Mouse (Mus musculus) limb, embryonic 14.5 days (tissue): ENCODE results near the gene Fem1b. TPM values are rescaled to one million over a fixed set of nuclear protein-coding genes. Genes with fewer than 3 reads are reported as not detected.
"Not testable (repeated sequence)": the region's sequence is repeated elsewhere in the genome, so short reads cannot be mapped to it uniquely, and the experiment has no call there.

ENCODE experiments used
- ATAC-seq: fragments of 200-750 bp; cut with Nextera tagmentation; 2 replicates; pipeline ENCODE4 v1.8.0; 2017; ENCODE audit warnings: low read depth, moderate number of reproducible peaks, moderate TSS enrichment; ENCODE audit not compliant: low FRiP score
- DNase-seq: peaks from one replicate; pipeline ENCODE4 v3.0.0-alpha.2; 2015; ENCODE audit warnings: low spot score
- H3K27ac ChIP-seq: fragments of 300-500 bp; sonication (generic); replicated peaks from 2 replicates; pipeline ENCODE4 v1.5.1; 2014; ENCODE audit warnings: low read depth, mild to moderate bottlenecking, low read length, moderate library complexity, mixed read lengths
- H3K27me3 ChIP-seq: fragments of 300-500 bp; sonication (generic); 2 replicates; pipeline ENCODE4 v1.6.1; 2014; ENCODE audit warnings: low read length, mixed read lengths; ENCODE audit not compliant: control insufficient read depth, insufficient read depth
- H3K36me3 ChIP-seq: fragments of 300-500 bp; sonication (generic); 2 replicates; pipeline ENCODE4 v1.6.1; 2014; ENCODE audit warnings: mild to moderate bottlenecking, low read length, moderate library complexity, mixed read lengths; ENCODE audit not compliant: control insufficient read depth, insufficient read depth
- H3K4me1 ChIP-seq: fragments of 300-500 bp; sonication (generic); 2 replicates; pipeline ENCODE4 v1.6.1; 2014; ENCODE audit warnings: antibody characterized with exemption, low read length, mixed read lengths; ENCODE audit not compliant: control insufficient read depth, insufficient read depth
- H3K4me2 ChIP-seq: fragments of 300-500 bp; sonication (generic); replicated peaks from 2 replicates; pipeline ENCODE4 v1.6.1; 2014; ENCODE audit warnings: low read depth, mild to moderate bottlenecking, low read length, moderate library complexity; ENCODE audit not compliant: severe bottlenecking
- H3K4me3 ChIP-seq: fragments of 300-500 bp; sonication (generic); replicated peaks from 2 replicates; pipeline ENCODE4 v1.5.1; 2014; ENCODE audit warnings: low read length
- H3K9ac ChIP-seq: fragments of 300-500 bp; sonication (generic); 2 replicates; pipeline ENCODE4 v1.6.1; 2014; ENCODE audit warnings: mild to moderate bottlenecking, low read depth, low read length, moderate library complexity; ENCODE audit not compliant: severe bottlenecking
- H3K9me3 ChIP-seq: fragments of 300-500 bp; sonication (generic); 2 replicates; pipeline ENCODE4 v1.6.1; 2016; ENCODE audit warnings: low read length; ENCODE audit not compliant: control insufficient read depth
- POLR2A ChIP-seq: fragments of 200-500 bp; IDR thresholded peaks from 2 replicates; pipeline ENCODE4 v1.8.0; 2012; ENCODE audit warnings: inconsistent platforms, mild to moderate bottlenecking, moderate library complexity, borderline replicate concordance; ENCODE audit not compliant: insufficient read depth, insufficient read length; ENCODE audit errors: extremely low read depth
- whole genome bisulfite sequencing: fragments of 180-500 bp; shearing (Covaris S2); extraction: QIAGEN DNeasy Blood & Tissue Kit; methylation state at CpG from one replicate; pipeline ENCODE4 v1.1.7; 2014; 5-methylcytosine and 5-hydroxymethylcytosine counted together
- polyA plus RNA-seq, 2 experiments: library from polyadenylated mRNA; depleted of rRNA in 1 of 2; stranded (reverse) in 1 of 2; unstranded in 1 of 2; fragments of >200 nt; fragmentation: Nextera tagmentation in 1 of 2; extraction: Ambion mirVana in 1 of 2; gene quantifications; 2 replicates each; pipeline versions ENCODE4 v1.2.1 to v1.2.3; 2012 to 2014

The Fem1b gene
- polyA plus RNA-seq, 2 experiments, result 20.7 to 31.4 TPM

GRCm38 (mm10) chr9:62827939-62828652, 16.4 kb upstream of the Fem1b start:
- H3K4me2 ChIP-seq, result peak overlapping the region; percentile 41
- peaks cover 15% of the 10 kb centered on the region for H3K4me1 ChIP-seq
- WGBS, result 8% methylated on average over 24 of the region's 24 CpGs
- no peak overlapping the region for H3K9ac ChIP-seq
- TF ChIP-seq POLR2A, result no peak
- peak overlapping the region; percentile 32 for H3K4me3 ChIP-seq
- DNase-seq, result peak; percentile 63
- no peaks in the 10 kb centered on the region for H3K9me3 ChIP-seq
- peak overlapping the region; percentile 26 for H3K27ac ChIP-seq
- ATAC-seq, result no peak
- no peaks in the 10 kb centered on the region for H3K36me3 ChIP-seq
- H3K27me3 ChIP-seq, result no peaks in the 10 kb centered on the region

GRCm38 (mm10) chr9:62826456-62826855, 14.7 kb upstream of the Fem1b start:
- no peak for ATAC-seq
- Histone ChIP-seq H3K27me3 (no peaks in the 10 kb centered on the region), H3K4me3 (no peak overlapping the region), H3K9ac (no peak overlapping the region), H3K9me3 (no peaks in the 10 kb centered on the region), H3K27ac (0 out of 2 replicates have a peak overlapping the region, but pooled peaks have one; percentile 33), H3K4me1 (peaks cover 15% of the 10 kb centered on the region), H3K4me2 (0 out of 2 replicates have a peak overlapping the region, but pooled peaks have one; percentile 3), H3K36me3 (no peaks in the 10 kb centered on the region)
- no peak for DNase-seq
- WGBS, result 5% methylated on average over 7 of the region's 7 CpGs
- no peak for TF ChIP-seq POLR2A

GRCm38 (mm10) chr9:62825791-62826393, 14.2 kb upstream of the Fem1b start:
- H3K36me3 ChIP-seq, result no peaks in the 10 kb centered on the region
- H3K4me2 ChIP-seq, result no peak overlapping the region
- H3K4me1 ChIP-seq, result peaks cover 15% of the 10 kb centered on the region
- H3K27ac ChIP-seq, result 0 out of 2 replicates have a peak overlapping the region, but pooled peaks have one; percentile 30
- ATAC-seq (no peak), DNase-seq (no peak)
- H3K4me3 ChIP-seq, result no peak overlapping the region
- no peak for TF ChIP-seq POLR2A
- H3K9ac ChIP-seq, result no peak overlapping the region
- 10% methylated on average over 8 of the region's 9 CpGs for WGBS
- no peaks in the 10 kb centered on the region for H3K9me3 ChIP-seq
- H3K27me3 ChIP-seq, result no peaks in the 10 kb centered on the region

DNA sequence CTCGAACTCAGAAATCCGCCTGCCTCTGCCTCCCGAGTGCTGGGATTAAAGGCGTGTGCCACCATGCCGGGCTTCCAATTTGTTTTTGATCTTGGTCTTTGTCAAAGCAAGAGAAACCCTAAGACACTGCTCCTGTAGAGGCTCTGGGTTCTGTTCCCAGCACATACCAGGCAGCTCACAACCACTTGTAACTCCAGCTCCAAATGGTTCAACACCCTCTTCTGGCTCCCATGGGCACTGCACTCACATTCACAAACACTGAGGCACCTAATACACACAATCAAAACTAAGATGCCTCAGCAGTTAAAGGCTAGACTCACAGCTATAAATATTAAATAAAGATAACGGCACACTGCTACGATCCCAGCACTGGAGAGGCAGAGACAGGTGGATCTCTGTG, 10.1 kb upstream of the Fem1b start:
- Histone ChIP-seq H3K27me3 (no peaks in the 10 kb centered on the region), H3K4me3 (no peak overlapping the region), H3K9ac (no peak overlapping the region), H3K4me1 (peaks cover 11% of the 10 kb centered on the region), H3K9me3 (no peaks in the 10 kb centered on the region), H3K36me3 (no peaks in the 10 kb centered on the region), H3K27ac (no peak overlapping the region), H3K4me2 (no peak overlapping the region)
- DNase-seq (no peak), ATAC-seq (no peak)
- WGBS, result 92% methylated on average over 7 of the region's 7 CpGs
- TF ChIP-seq POLR2A, result no peak

DNA sequence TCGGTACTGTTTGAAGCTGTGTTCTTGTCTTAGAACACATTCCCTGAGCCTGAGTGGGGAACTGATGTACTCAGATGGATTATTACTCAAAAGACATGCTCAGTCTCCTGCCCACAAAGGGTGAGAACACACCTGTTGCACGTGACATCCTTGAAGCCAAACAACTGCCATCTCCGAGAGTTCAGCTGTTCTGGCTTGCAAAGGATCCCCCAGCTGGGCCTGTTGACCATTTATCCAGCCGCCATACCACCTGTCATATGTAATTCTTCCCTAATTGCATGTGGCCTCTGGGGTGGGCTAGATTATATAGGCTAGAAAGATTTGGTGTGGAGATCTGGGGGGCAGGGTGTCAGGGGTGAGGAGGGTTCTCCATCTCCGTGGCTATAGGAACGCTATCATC, 9.1 kb upstream of the Fem1b start:
- H3K9me3 ChIP-seq, result no peaks in the 10 kb centered on the region
- no peak overlapping the region for H3K9ac ChIP-seq
- no peaks in the 10 kb centered on the region for H3K36me3 ChIP-seq
- no peak overlapping the region for H3K4me3 ChIP-seq
- H3K27me3 ChIP-seq, result no peaks in the 10 kb centered on the region
- peaks cover 3% of the 10 kb centered on the region; the same call in 1 of the 2 replicates for H3K4me1 ChIP-seq
- WGBS, result 78% methylated on average over 6 of the region's 6 CpGs
- ATAC-seq (peak; percentile 67; the same call in 1 of the 2 replicates), DNase-seq (peak; percentile 44)
- no peak overlapping the region for H3K4me2 ChIP-seq
- no peak overlapping the region for H3K27ac ChIP-seq
- TF ChIP-seq POLR2A, result no peak

- DNase-seq, H3K9me3 ChIP-seq, ATAC-seq, H3K4me1 ChIP-seq, H3K36me3 ChIP-seq, H3K4me3 ChIP-seq, H3K9ac ChIP-seq, H3K4me2 ChIP-seq, H3K27me3 ChIP-seq, H3K27ac ChIP-seq: not testable (repeated sequence)
- 89% methylated on average over 5 of the region's 6 CpGs for WGBS
Observed at GRCm38 (mm10) chr9:62819910-62820309, 8.2 kb upstream of the Fem1b start.
